Mouse (Mus musculus) gastrocnemius, adult 2 months (tissue): ENCODE measurements at regions not wholly inside any gene's neighbourhood (a gene's known extent, or its start where the extent isn't known, plus 50 kb on each side); places are given as distances from the start of the nearest gene placed in this dataset.
A peak's percentile ranks its signal among the peaks of the same experiment; 100 is the strongest.

Experiments used
- DNase-seq: peaks from one replicate; pipeline ENCODE4 v3.0.0; 2022
- H3K27ac ChIP-seq: fragments of 200-600 bp; 2 replicates; pipeline ENCODE4 v1.8.1; 2022; ENCODE audit warnings: mild to moderate bottlenecking
- H3K4me3 ChIP-seq: fragments of 200-600 bp; 2 replicates; pipeline ENCODE4 v1.8.1; 2022; ENCODE audit warnings: mild to moderate bottlenecking, moderate library complexity
- CTCF ChIP-seq: fragments of 200-600 bp; IDR thresholded peaks from 2 replicates; pipeline ENCODE4 v1.8.1; 2022; ENCODE audit warnings: antibody characterized with exemption, mild to moderate bottlenecking, moderate library complexity
- intact Hi-C: fragments of 180-260 bp; cut with DNase I; formaldehyde crosslinking; loops from one replicate; pipeline ENCODE4 v1.15.1; 2025

DNA sequence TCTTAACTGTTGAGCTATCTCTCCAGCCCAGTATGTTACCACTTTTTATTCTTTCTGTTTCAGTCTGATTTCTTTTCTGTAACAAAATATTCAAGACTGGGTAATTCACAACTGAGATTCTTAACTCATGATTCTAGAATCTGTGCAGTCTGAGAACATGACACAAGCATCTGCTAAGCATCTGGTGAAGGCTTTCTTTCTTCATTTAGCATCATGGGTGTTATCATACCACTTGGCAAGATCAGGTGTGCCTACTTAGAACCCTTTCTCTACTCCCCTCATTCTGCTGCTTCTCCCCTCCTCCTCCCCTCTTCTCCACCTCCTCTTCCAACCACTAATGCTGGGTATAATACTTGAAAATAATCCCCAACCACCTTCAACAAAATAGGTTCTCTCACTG is 62.1 kb upstream of the Pfn2 start:
- H3K4me3 ChIP-seq = no peak overlapping the region
- no peak for TF ChIP-seq CTCF
- no peak for DNase-seq
- H3K27ac ChIP-seq = no peak overlapping the region
- intact Hi-C loops = no loop called here

GRCm38 (mm10) chr3:57911831-57912596 is 64.1 kb upstream of the Pfn2 start:
- intact Hi-C loops = no loop called here
- TF ChIP-seq CTCF = no peak
- no peak for DNase-seq
- H3K27ac ChIP-seq = no peak overlapping the region
- peak overlapping the region; percentile 19 for H3K4me3 ChIP-seq

GRCm38 (mm10) chr3:57912650-57913343 is 64.9 kb upstream of the Pfn2 start:
- intact Hi-C loops = no loop called here
- no peak for DNase-seq
- Histone ChIP-seq H3K27ac (no peak overlapping the region), H3K4me3 (no peak overlapping the region)
- TF ChIP-seq CTCF = peak; percentile 9; the same call in 1 of the 2 replicates

DNA sequence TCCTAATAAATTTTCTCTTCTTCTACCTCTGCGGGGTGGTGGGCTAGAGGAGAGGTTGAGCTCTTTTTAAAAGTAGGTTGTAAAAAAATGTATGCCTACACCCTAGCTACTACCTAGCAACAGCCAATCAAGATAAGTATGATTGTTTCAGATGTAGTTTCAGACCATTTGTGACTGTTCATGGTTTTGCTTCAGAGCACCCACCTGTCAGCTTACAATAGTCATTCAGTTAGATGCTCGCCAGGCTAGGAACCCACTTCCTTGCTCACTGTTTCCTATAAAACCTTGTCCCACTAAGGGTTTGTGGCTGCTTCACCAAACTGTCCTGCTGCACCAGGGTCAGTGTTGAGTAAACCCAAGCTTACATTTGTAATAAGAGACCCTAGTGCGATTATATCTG is 66.8 kb upstream of the Pfn2 start:
- intact Hi-C loops = no loop called here
- no peak for TF ChIP-seq CTCF

DNA sequence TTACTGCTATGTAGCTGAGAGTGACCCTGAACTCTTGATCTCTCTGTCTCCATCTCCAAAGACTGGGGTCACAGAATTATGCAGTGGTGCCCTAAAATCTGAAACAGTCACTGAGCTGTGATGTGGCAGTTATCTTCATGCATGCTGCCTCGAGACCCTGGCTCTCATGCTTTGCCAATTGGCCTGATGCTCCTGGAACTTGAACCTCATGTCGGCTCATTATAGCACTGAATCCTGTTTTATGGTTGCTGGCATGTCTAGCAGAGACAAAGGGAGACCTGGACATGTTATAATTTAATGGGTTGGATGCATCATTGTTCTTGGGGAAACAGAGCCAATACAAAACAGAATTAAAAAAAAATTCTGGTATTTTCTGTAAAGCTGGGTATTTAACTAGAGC is 71.0 kb upstream of the Pfn2 start:
- intact Hi-C loops = no loop called here
- Histone ChIP-seq H3K4me3 (no peak overlapping the region), H3K27ac (no peak overlapping the region)
- no peak for DNase-seq
- no peak for TF ChIP-seq CTCF

More for the DNA sequence above, 66.8 kb upstream of the Pfn2 start:
- no peak for DNase-seq
- H3K27ac ChIP-seq = no peak overlapping the region
- H3K4me3 ChIP-seq = no peak overlapping the region

- H3K4me3 ChIP-seq = no peak overlapping the region
- no peak for TF ChIP-seq CTCF
- no peak overlapping the region for H3K27ac ChIP-seq
- intact Hi-C loops = loop anchor here (2.0 to 5.0 kb wide), 2 partner anchors 58 to 73 kb away; no protein-coding TSS in a partner anchor
- no peak for DNase-seq
Measured at GRCm38 (mm10) chr3:57919390-57920089, 71.7 kb upstream of the Pfn2 start.

DNA sequence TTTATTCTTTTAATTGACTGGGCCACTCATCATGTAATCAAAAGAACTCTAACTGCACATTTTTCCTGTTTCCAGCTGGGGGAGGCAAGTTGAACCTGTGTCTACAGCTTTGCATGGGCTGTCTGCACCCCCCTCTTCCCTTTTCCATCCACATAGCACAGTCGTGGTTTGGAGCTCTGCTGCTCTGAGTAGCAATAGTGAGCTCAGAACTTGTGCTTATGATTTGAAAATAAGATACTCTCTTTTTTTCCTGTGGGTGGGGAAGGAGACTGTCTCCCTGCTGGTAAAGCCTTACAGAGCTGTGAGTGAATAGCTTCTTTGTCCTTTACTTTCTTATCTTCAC is 72.2 kb upstream of the Pfn2 start:
- H3K27ac ChIP-seq = no peak overlapping the region; the same call in 1 of the 2 replicates
- DNase-seq = no peak
- TF ChIP-seq CTCF = no peak
- H3K4me3 ChIP-seq = no peak overlapping the region
- intact Hi-C loops = loop anchor here (2.0 to 5.0 kb wide), 2 partner anchors 57 to 73 kb away; no protein-coding TSS in a partner anchor

- intact Hi-C loops = loop anchor here (2.0 to 5.0 kb wide), 2 partner anchors 56 to 74 kb away; no protein-coding TSS in a partner anchor
- TF ChIP-seq CTCF = no peak
- Histone ChIP-seq H3K27ac (peak overlapping the region; percentile 78), H3K4me3 (no peak overlapping the region)
- no peak for DNase-seq
Measured at GRCm38 (mm10) chr3:57921071-57921882, 73.4 kb upstream of the Pfn2 start.

DNA sequence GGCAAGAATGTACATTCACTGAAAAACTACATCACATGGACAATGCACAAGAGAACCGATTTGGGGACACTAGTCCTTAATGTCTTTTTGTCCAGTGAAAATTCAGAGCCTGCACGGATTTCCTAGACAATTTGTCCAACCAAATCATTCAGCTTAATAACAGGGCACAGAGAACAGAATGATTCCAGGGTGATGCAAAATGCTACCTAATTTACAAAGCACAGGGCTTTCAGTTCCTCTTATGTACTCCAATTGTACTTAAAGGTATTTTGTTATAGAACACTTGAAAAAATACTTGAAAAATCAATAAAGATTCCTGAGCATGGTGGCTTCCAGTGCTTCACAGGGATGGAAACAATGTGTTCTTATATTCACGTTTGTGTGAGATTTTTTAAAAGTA is 75.2 kb upstream of the Pfn2 start:
- intact Hi-C loops = loop anchor here (5.0 kb wide), 1 partner anchor 54 kb away; no protein-coding TSS in a partner anchor
- no peak for TF ChIP-seq CTCF
- DNase-seq = no peak
- Histone ChIP-seq H3K4me3 (no peak overlapping the region), H3K27ac (no peak overlapping the region)

DNA sequence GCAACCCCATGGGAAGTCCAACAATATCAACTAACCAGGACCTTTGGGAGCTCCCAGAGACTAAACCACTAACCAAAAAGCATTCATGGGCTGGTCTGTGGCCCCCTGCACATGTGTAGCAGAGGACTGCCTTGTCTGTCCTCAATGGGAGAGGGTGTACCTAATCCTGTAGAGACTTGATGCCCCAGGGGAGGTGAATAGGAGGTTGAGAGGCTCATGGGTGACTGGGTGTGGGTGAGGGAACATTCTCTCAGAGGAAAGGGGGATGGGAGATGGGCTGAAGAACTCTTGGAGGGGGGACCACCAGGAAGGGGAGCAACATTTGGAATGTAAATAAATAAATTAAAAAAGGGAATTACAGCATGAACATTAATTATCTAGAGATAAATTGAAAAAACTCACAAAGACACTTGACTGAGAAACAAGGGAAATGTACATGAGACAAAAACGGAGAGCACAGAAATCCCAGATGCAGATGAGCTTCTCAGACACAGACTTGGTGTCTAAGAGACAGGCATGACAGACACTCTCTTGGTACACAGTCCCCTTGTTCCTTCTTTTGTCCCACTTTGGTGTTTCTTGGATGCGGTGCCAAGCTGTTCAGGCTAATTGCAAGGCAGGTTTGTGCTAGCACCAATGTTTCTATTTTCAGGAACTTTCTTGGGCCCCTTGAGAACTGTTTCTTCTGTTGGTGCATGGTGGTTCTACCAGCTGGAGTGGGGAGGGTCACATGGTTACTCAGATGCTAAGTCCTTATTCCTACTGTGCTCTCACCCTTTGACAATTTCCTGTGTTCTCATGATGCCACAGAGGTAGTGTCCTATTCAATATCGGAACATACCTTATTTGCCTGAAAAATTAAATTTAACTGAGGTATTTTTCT is 85.0 kb upstream of the Pfn2 start:
- intact Hi-C loops = no loop called here
- TF ChIP-seq CTCF = no peak
- Histone ChIP-seq H3K4me3 (no peak overlapping the region), H3K27ac (no peak overlapping the region)
- no peak for DNase-seq

GRCm38 (mm10) chr3:57935042-57935610 is 87.2 kb upstream of the Pfn2 start:
- no peak for TF ChIP-seq CTCF
- Histone ChIP-seq H3K27ac (no peak overlapping the region), H3K4me3 (no peak overlapping the region)
- intact Hi-C loops = no loop called here
- no peak for DNase-seq
